Mouse (Mus musculus) kidney, embryonic 16.5 days (tissue): ENCODE results near the gene Ttll8. TPM values are rescaled to one million over a fixed set of nuclear protein-coding genes. Genes with fewer than 3 reads are reported as not detected.

Experiments used
- ATAC-seq: fragments of 200-750 bp; cut with Nextera tagmentation; 2 replicates; pipeline ENCODE4 v1.8.0; 2017; ENCODE audit warnings: moderate TSS enrichment; ENCODE audit not compliant: low FRiP score, low TSS enrichment
- H3K27ac ChIP-seq: fragments of 300-500 bp; sonication (generic); 2 replicates; pipeline ENCODE4 v1.5.1; 2014; ENCODE audit warnings: low read length
- H3K27me3 ChIP-seq: fragments of 300-500 bp; sonication (generic); 2 replicates; pipeline ENCODE4 v1.6.1; 2014; ENCODE audit warnings: low read length, control low read depth, mixed read lengths; ENCODE audit not compliant: insufficient read depth
- H3K36me3 ChIP-seq: fragments of 300-500 bp; sonication (generic); 2 replicates; pipeline ENCODE4 v1.6.1; 2014; ENCODE audit warnings: low read length, control low read depth, mixed read lengths; ENCODE audit not compliant: insufficient read depth
- H3K4me1 ChIP-seq: fragments of 300-500 bp; sonication (generic); 2 replicates; pipeline ENCODE4 v1.6.1; 2014; ENCODE audit warnings: low read length, control low read depth, mixed read lengths; ENCODE audit not compliant: insufficient read depth
- H3K4me2 ChIP-seq: fragments of 300-500 bp; sonication (generic); replicated peaks from 2 replicates; pipeline ENCODE4 v1.6.1; 2014; ENCODE audit warnings: low read depth, low read length
- H3K4me3 ChIP-seq: fragments of 300-500 bp; sonication (generic); 2 replicates; pipeline ENCODE4 v1.5.1; 2014; ENCODE audit warnings: mild to moderate bottlenecking, low read length
- H3K9ac ChIP-seq: fragments of 300-500 bp; sonication (generic); replicated peaks from 2 replicates; pipeline ENCODE4 v1.6.1; 2014; ENCODE audit warnings: low read length
- H3K9me3 ChIP-seq: fragments of 300-500 bp; sonication (generic); 2 replicates; pipeline ENCODE4 v1.6.1; 2016; ENCODE audit warnings: low read length, control low read depth
- WGBS: fragments of 180-500 bp; shearing (Covaris S2); extraction: QIAGEN DNeasy Blood & Tissue Kit; methylation state at CpG from one replicate; pipeline ENCODE4 v1.1.7; 2014; 5-methylcytosine and 5-hydroxymethylcytosine counted together
- polyA plus RNA-seq: library from polyadenylated mRNA; unstranded; fragments of >200 nt; fragmentation: Nextera tagmentation; extraction: Ambion mirVana; gene quantifications from 2 replicates; pipeline ENCODE4 v1.2.1, GENCODE M21; 2015

Ttll8 gene
- polyA plus RNA-seq, 1 experiment from 2014 or later, result not detected

- peak; percentile 4; the same call in 1 of the 2 replicates for ATAC-seq
- Histone ChIP-seq H3K27me3 (no peaks in the 10 kb centered on the region), H3K4me1 (peaks cover 53% of the 10 kb centered on the region), H3K27ac (peak overlapping the region; percentile 97), H3K9me3 (no peaks in the 10 kb centered on the region), H3K4me3 (peak overlapping the region; percentile 96), H3K36me3 (peaks cover 25% of the 10 kb centered on the region), H3K9ac (peak overlapping the region; percentile 97), H3K4me2 (peak overlapping the region; percentile 90)
- 30% methylated on average over 22 of the region's 22 CpGs for WGBS
These were observed 89.8 kb downstream of the Ttll8 start for GRCm38 (mm10) chr15:88864270-88865030.

GRCm38 (mm10) chr15:88863695-88864231 is 90.5 kb downstream of the Ttll8 start:
- WGBS, result under 1% methylated on average over 36 of the region's 39 CpGs
- H3K9me3 ChIP-seq, result no peaks in the 10 kb centered on the region
- peak overlapping the region; percentile 97 for H3K27ac ChIP-seq
- ATAC-seq, result peak; percentile 86
- peak overlapping the region; percentile 97 for H3K9ac ChIP-seq
- peaks cover 53% of the 10 kb centered on the region for H3K4me1 ChIP-seq
- peak overlapping the region; percentile 90 for H3K4me2 ChIP-seq
- H3K36me3 ChIP-seq, result peaks cover 25% of the 10 kb centered on the region
- H3K27me3 ChIP-seq, result no peaks in the 10 kb centered on the region
- H3K4me3 ChIP-seq, result peak overlapping the region; percentile 96

DNA sequence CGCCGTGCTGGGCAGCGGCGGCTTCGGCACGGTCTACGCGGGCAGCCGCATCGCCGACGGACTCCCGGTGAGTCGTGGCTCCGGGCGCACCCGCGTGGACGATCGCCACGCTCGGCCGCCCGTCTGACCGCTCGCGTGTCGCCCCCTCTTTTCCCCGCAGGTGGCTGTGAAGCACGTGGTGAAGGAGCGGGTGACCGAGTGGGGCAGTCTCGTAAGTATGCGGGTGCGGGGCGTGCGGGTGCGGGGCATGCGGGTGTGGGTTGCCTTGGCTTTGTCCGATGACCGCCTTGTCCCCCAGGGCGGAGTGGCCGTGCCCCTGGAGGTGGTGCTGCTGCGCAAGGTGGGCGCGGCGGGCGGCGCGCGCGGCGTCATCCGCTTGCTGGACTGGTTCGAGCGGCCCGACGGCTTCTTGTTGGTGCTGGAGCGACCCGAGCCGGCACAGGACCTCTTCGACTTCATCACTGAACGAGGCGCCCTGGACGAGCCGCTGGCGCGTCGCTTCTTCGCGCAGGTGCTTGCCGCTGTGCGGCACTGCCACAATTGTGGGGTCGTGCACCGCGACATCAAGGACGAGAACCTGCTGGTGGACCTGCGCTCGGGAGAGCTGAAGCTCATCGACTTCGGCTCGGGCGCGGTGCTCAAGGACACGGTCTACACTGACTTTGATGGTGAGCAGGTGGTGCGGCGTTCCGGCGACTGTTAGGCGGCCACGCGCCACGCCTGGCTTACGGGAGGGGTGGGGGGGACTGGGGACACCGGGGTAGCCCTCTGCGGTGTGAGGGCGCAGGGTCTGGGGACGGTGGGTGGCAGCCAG is 91.1 kb downstream of the Ttll8 start:
- H3K27me3 ChIP-seq, result no peaks in the 10 kb centered on the region
- peak; percentile 2; the same call in 1 of the 2 replicates for ATAC-seq
- H3K4me3 ChIP-seq, result peak overlapping the region; percentile 96
- under 1% methylated on average over 82 of the region's 98 CpGs for WGBS
- peak overlapping the region; percentile 90 for H3K4me2 ChIP-seq
- H3K36me3 ChIP-seq, result peaks cover 25% of the 10 kb centered on the region
- H3K4me1 ChIP-seq, result peaks cover 50% of the 10 kb centered on the region
- no peaks in the 10 kb centered on the region for H3K9me3 ChIP-seq
- peak overlapping the region; percentile 97 for H3K27ac ChIP-seq
- peak overlapping the region; percentile 97 for H3K9ac ChIP-seq

- peak; percentile 87 for ATAC-seq
- Histone ChIP-seq H3K27ac (peak within 1 kb of the TSS; percentile 97), H3K36me3 (peaks cover 25% of the 10 kb centered on the region), H3K4me3 (peak within 1 kb of the TSS; percentile 96), H3K9ac (peak within 1 kb of the TSS; percentile 97), H3K27me3 (no peaks in the 10 kb centered on the region), H3K4me2 (peak within 1 kb of the TSS; percentile 90), H3K4me1 (peaks cover 39% of the 10 kb centered on the region), H3K9me3 (no peaks in the 10 kb centered on the region)
- under 1% methylated on average over 106 of the region's 107 CpGs for WGBS
These were observed 92.2 kb downstream of the Ttll8 start, which contains the start of gene Pim3 for GRCm38 (mm10) chr15:88861772-88862622. Pim3 (plus strand) TSS chr15:88862186.

GRCm38 (mm10) chr15:88860781-88861180 is 93.4 kb downstream of the Ttll8 start:
- H3K9me3 ChIP-seq, result no peaks in the 10 kb centered on the region
- ATAC-seq, result no peak
- H3K27ac ChIP-seq, result no peak overlapping the region
- H3K4me3 ChIP-seq, result no peak overlapping the region
- H3K9ac ChIP-seq, result no peak overlapping the region
- no peaks in the 10 kb centered on the region for H3K27me3 ChIP-seq
- H3K4me1 ChIP-seq, result peaks cover 29% of the 10 kb centered on the region
- peaks cover 16% of the 10 kb centered on the region for H3K36me3 ChIP-seq
- H3K4me2 ChIP-seq, result no peak overlapping the region
- 92% methylated on average over 3 of the region's 3 CpGs for WGBS

- Histone ChIP-seq H3K4me2 (no peak overlapping the region), H3K9ac (no peak overlapping the region), H3K4me1 (peaks cover 27% of the 10 kb centered on the region), H3K27me3 (no peaks in the 10 kb centered on the region), H3K27ac (no peak overlapping the region), H3K9me3 (no peaks in the 10 kb centered on the region), H3K36me3 (peaks cover 5% of the 10 kb centered on the region; the same call in 1 of the 2 replicates), H3K4me3 (no peak overlapping the region)
- WGBS, result 73% methylated on average over 8 of the region's 8 CpGs
- no peak for ATAC-seq
These were observed 94.8 kb downstream of the Ttll8 start for GRCm38 (mm10) chr15:88859206-88859970.

DNA sequence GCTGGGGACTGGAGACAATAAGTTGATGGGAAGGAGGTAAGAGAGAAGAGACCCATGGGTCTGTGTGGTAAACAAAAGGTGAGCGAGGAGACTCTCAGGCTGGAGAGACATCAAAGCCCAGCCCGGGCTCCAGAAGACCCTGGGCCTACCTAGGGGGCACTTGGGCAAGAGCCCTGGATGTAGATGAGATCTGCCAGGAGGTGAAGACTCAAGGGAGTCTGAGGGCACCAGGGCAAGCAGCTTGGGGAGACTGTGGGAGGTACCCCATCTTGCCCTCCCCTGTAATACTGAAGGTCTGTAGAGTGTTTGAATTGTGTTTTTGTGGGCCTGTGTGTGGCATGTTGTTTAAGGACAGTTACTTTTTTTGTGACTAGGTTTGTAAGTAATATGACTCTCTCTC is 95.5 kb downstream of the Ttll8 start:
- H3K36me3 ChIP-seq, result no peaks in the 10 kb centered on the region
- WGBS, result 69% methylated on average over 2 of the region's 2 CpGs
- no peak overlapping the region for H3K27ac ChIP-seq
- H3K4me2 ChIP-seq, result no peak overlapping the region
- ATAC-seq, result no peak
- no peaks in the 10 kb centered on the region for H3K27me3 ChIP-seq
- no peaks in the 10 kb centered on the region for H3K9me3 ChIP-seq
- peak overlapping the region; percentile 22; the same call in 1 of the 2 replicates for H3K9ac ChIP-seq
- H3K4me3 ChIP-seq, result no peak overlapping the region
- H3K4me1 ChIP-seq, result peaks cover 28% of the 10 kb centered on the region

DNA sequence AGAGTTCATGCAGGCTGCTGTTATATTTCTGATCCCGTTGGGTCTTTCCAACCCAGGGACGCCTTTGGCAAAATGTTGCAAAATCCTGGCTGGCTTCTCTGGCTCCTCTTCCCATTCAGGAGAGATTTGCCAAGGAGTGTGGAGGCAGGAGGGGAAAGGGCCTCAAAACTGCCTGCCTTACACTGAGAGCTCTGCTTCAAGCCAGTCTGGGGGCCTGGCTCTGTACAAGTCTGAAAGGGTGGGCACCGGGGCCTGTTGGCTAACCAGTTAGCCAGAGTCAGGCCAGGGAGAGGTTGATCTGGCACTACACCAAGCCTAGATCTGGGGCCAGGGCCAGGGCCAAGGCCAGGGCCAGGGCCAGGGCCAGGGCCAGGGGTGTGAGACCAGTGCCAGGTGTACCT is 96.1 kb downstream of the Ttll8 start:
- no peaks in the 10 kb centered on the region for H3K27me3 ChIP-seq
- no peaks in the 10 kb centered on the region for H3K36me3 ChIP-seq
- H3K4me1 ChIP-seq, result peaks cover 29% of the 10 kb centered on the region
- H3K9ac ChIP-seq, result no peak overlapping the region; the same call in 1 of the 2 replicates
- ATAC-seq, result no peak
- H3K27ac ChIP-seq, result no peak overlapping the region
- no peaks in the 10 kb centered on the region for H3K9me3 ChIP-seq
- WGBS, result 89% methylated on average over 3 of the region's 3 CpGs
- H3K4me3 ChIP-seq, result no peak overlapping the region
- no peak overlapping the region for H3K4me2 ChIP-seq
